Mouse (Mus musculus): Measurements from ENCODE around the gene Serpinb3c.
"Not testable (repeated sequence)": the region's sequence is repeated elsewhere in the genome, so short reads cannot be mapped to it uniquely, and the experiment has no call there.

Serpinb3c gene

DNA sequence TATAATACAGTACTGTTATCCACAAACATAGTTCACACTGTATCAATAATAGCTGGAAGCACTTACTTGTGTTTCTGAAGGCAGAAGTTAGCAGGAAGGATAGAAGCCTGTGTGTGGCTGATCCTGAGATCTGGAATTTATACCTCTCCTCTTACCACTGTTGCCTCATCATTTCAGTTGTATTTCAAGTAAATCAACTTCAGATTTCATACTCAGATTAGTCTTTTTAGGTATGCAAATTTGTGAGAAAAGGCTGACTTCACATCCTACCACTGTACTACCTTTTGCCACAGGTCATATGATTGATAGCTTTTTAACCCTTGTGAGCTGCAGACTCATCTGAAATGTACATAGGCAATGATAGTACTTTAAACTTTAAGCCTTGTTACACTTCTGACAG is at the start of gene Serpinb3c, which contains the start of gene Serpinb3b:
Serpinb3c (minus strand) TSS at position 111 of the 400 bp plus-strand sequence.
Serpinb3b (minus strand) TSS at position 101 of the 400 bp plus-strand sequence.
- DNase-seq (ENCODE audit: low read depth, low spot score) = not testable (repeated sequence)

- DNase-seq (ENCODE audit: low read depth, low spot score) = not testable (repeated sequence)
These were observed 35.0 kb downstream of the Serpinb3c start for GRCm38 (mm10) chr1:107243170-107243569.
